Mouse (Mus musculus): Measurements from ENCODE around the gene Nhlrc3. TPM values are rescaled to one million over a fixed set of nuclear protein-coding genes. Genes with fewer than 3 reads are reported as not detected.

Nhlrc3 gene
- total RNA-seq (2021), result 1 to 10 TPM; 5.7 to 6.9 TPM
- long read RNA-seq, experiment 1, full-length matches to known transcripts, result 4 of 6 reads
- long read RNA-seq, experiment 1, partial matches to known transcripts, result 1 of 6 reads
- long read RNA-seq, experiment 1, other reads (novel, unspliced or antisense), result 1 of 6 reads
- long read RNA-seq, experiment 2, full-length matches to known transcripts, result 5 of 8 reads
- long read RNA-seq, experiment 2, partial matches to known transcripts, result 1 of 8 reads
- long read RNA-seq, experiment 2, other reads (novel, unspliced or antisense), result 2 of 8 reads

DNA sequence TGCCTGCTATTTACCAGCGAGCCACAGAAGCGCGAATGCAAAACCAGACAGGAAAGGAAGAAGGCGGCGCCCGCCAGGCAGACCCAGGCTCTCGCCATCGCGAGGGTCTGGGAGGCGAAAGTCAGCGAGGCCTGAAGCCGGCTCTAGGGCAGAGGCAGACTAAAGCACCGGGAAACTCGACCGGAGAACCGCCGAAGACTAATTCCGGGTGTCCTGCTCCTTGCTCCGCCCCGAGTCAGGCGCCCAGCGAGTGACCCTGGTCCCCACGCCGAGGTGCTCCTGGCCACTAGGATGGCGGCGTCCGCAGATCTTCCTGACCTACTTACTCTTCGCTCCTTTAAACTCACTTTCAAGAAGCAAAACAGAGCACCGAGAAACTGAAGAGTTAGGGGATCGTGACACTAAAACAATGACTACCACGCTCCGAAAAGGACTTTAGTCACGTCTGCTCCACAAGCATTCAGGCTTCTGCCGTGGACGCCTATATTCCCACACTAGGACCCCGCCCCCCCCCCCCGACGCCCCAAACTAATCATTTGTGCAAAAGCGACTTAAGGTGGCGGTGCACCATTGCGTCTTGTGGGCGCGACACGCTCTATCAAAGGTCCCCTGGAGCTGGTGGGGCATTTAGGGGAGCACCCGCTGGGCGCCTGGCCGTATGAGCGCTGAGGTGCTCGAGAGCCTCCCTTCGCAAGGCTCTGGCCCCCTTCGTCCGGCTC is at the start of gene Nhlrc3, which contains the start of gene Proser1:
Gene Nhlrc3 (minus strand): TSS at position 287 of the 719 bp plus-strand sequence.
Gene Proser1 (plus strand): TSS at position 621 of the 719 bp plus-strand sequence.
- intact Hi-C loops (cut with DNase I), result loop anchor here (5.0 kb wide), 1 partner anchor 399 kb away; the partner anchor contains the start of gene Ufm1
- peak; percentile 95 to 97 for DNase-seq

DNA sequence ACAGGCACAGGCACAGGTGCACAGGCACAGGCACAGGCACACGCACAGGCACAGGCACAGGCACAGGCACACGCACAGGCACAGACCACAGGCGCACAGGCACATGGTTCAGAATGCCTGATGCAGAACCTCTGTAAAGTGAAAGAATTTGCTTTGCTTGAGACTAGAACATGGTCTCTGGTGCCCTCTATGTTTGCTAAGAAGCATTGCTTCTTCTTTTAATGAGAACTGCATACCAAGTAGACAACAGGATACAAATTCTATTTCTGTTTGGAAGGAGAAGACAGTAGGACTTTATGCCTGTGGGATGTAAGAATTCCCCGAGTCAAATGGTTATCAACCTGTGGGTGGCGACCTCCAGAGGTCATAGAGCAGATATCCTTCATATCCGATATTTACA is 39.3 kb upstream of the Nhlrc3 start:
- DNase-seq, result no peak
- intact Hi-C loops (cut with DNase I), result no loop called here

DNA sequence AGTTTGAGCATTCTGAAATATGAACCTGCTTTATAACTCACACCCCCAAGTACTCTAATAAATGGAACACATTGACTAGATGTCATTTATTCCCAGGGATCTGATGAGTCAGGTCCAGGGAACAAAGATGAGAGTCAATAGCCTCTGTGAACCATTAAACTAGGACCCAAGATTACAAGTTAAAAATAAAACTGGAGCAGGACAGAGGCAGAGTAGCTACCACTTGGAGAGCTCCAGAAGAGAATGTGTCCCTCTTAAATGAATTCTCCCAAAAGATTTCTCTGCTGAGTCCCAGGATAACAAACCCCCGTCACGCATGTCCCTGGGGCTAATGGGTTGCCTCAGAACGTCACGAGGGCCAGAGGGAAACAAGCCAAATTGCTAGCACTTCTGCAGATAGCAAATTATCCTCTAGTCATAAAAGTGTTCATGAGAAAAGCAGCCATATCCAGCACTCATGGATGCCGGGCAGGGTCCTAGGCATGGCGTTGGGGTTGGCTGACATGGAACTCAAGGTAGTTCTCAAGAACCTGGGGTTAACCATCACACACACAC is 35.3 kb upstream of the Nhlrc3 start:
- peak; percentile 11 to 29 for DNase-seq
- intact Hi-C loops (cut with DNase I), result loop anchor here (10.0 kb wide), 1 partner anchor 1244 kb away; no protein-coding TSS in a partner anchor

DNA sequence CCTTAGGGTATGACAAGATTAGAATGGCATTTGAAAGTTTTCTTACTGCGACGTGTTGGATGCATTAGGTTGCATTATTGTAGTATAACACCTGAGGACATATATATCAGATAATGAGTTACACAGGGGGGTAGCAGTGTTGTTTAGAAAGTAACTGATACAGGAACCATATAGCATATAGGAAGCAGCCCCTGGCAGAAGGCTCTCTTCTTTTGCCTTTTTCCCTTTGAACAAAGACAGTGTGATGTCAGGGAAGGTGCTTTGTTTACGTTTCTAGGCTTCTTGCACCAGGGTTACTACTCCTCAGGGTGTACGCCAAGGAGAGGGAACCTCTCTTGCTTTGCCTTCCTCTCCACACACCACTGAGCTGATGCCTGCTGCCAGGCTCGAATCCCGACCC is 25.2 kb upstream of the Nhlrc3 start, which contains the start of gene Stoml3:
Gene Stoml3 (plus strand): TSS at position 301 of the 400 bp plus-strand sequence.
- intact Hi-C loops (cut with DNase I), result no loop called here
- DNase-seq, result no peak

DNA sequence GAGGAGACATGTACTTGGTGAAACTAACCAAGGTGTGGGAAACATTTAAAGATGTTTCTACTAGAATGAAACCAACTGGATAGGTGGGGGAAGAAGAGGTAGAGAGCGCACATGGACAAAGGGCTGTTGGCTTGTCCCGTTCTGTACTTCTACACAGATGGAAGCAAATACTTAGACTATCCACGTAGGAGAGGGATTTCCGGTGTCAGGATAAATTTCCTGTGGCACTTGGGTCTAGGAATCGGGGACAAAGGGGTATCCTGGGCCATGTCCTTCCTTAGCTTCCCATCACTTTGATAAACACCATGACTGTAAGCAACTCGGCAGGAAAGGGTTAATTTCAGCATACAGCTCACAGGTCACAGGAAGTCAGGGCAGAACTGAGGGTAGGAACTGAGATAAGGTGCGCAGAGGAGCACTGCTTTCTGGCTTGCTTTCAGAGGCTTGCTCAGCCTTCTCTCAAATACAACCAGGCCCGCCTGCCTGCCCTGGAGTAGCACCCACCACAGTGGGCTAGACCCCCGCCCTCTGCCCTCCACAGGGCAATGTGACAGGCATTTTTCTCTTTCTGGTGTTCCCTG is 24.0 kb upstream of the Nhlrc3 start:
- intact Hi-C loops (cut with DNase I), result no loop called here

DNA sequence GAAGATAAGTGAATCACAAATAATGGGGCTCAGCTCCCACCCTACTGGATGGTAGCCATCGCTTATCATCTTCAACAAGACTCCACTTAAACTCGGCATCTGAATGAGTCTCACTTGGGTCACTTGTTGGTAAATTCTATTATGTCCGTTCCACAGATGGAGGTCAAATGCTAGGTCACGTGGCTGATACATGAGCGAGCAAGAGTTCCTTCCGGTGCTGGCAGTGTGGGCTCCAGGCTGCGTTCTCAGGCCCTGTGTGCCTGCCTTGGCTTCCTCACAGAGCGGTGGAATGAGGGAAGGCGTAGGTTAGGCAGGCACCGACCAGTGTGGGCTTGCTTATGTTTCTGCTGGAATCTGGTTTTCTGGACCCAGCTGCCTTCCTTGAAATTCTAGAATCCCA is 23.4 kb upstream of the Nhlrc3 start:
- DNase-seq, result no peak
- intact Hi-C loops (cut with DNase I), result no loop called here

More for the DNA sequence above, 24.0 kb upstream of the Nhlrc3 start:
- no peak for DNase-seq

DNA sequence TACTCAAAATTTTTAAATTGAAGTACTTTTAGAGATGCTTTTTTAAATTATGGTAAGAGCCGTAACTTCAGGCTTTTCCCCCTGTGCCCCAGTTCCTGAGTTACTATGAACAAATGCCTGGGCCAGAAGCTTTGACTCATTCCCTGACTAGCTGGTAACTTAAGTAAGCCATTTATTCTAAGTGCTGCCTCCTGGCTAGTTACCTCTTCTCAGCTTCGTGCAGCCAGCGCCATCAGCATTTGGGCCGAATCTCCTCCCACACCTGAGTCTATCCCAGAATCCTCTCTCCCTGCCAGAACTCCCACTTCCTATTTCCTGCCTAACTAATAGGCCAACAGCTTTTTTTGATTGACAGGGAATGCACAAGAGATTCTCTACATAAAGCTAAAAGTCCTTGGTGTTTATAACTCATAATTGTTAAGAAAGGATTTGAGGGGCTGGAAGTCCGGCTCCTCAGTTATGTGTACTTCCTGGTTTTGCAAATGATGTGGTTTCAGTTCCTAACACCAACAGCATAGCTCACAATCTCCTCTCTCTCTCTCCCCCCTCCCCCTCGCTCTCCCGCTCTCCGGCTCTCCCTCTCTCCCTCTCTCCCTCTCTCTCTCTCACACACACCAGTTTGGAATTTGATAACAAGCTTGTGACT is 20.4 kb upstream of the Nhlrc3 start:
- DNase-seq, result no peak
- intact Hi-C loops (cut with DNase I), result no loop called here

DNA sequence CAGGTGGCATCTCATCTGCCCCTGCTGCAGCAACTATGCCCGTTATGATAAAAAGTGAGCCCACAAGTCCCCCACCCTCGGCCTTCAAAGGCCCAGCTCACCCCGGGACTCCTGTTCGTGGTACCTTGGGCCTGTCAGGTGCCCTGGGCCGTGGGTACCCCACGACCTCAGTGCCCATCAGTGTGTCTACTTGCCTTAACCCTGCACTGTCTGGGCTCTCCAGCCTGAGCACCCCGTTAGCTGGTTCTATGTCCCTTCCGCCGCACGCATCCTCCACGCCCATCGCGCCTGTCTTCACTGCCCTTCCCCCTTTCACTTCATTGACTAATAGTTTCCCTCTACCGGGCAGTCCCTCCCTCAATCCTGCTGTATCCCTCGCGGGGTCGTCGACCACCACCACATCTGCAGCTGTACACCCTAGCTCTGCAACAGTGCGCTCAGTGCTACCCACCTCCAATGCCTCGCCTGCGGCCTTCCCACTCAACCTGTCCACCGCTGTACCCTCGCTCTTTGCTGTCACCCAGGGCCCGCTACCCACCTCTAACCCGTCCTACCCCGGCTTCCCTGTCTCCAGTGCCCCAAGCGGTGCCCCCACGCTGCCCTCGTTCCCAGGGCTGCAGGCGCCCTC is 15.4 kb upstream of the Nhlrc3 start:
- intact Hi-C loops (cut with DNase I), result no loop called here
- no peak for DNase-seq

DNA sequence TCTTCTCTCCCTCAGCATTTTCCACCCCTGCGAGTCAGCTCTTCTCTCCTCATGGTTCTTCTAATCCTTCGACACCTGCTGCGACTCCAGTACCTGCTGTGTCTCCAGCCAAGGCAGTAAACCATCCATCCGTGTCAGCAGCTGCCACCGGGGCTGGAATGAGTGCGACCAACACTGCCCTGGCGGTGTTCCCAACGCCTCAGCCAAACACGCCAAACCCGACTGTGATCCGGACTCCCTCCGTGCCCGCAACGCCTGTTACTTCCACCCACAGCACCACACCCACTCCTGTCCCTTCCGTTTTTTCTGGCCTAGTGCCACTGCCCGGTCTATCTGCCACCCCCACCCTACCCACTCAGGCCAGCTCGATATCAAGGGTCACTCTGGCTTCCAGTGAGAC is 14.3 kb upstream of the Nhlrc3 start:
- intact Hi-C loops (cut with DNase I), result loop anchor here (2.0 kb wide), 1 partner anchor 13 kb away; no protein-coding TSS in a partner anchor
- DNase-seq, result no peak

DNA sequence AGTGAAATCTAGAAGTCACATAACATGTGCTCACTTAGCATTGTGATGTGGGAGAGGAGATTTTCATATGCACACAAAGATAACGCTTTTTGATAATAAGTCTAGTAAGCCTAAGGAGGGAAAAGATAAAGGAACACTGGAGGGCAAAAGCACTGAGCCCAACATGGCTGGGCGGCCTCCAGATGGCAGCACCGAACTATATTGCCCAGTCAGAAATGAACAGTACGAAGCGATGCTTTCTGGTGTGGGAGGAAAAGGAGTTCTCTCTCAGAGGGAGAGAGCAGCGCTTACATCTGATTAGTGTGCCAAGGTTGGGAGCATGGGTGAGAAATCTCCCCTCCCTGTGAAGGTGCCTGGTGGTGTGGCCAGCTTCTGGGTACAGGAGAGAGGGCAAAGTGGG is 12.8 kb upstream of the Nhlrc3 start:
- DNase-seq, result peak; percentile 42 to 55
- intact Hi-C loops (cut with DNase I), result loop anchor here (2.0 kb wide), 1 partner anchor 15 kb away; no protein-coding TSS in a partner anchor

DNA sequence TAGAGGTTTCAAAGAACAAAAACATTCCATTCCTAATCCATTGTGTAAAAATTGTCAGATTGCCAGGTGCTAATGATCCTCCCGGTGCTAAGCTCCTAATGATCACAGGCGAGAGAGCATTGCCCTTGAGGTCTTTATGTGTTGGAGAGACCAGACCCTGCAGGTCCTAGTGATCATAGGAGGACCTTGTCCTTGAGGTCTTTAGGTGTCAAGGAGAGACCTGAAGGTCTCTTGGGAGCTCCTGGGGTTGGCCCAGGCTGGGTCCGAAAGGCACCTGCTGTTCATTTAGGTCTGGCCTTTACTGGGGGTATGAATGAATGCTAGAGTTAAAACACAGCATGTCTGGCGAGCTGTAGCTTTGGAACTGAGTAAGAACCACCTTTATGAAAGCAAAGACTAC is 11.0 kb upstream of the Nhlrc3 start:
- intact Hi-C loops (cut with DNase I), result no loop called here
- no peak for DNase-seq

DNA sequence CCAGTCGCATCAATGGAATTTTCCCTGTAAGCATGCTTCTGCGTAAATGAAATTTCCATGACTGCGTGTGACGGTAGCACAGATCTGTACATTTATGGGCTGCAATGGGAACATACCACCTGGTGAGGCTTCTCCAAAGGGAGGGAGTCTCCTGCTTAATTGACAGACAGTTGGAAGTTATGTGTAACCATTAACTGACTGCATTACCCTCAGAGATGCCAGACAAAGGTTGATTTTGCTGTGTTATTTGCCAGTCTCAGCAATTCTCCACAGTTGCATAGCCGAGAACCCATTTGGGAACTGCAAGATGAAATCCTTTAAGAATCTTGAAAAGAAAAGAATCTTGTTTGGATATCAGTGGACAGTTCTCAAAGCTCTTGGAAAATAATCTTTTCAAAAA is 8.9 kb upstream of the Nhlrc3 start:
- intact Hi-C loops (cut with DNase I), result no loop called here
- DNase-seq, result no peak

DNA sequence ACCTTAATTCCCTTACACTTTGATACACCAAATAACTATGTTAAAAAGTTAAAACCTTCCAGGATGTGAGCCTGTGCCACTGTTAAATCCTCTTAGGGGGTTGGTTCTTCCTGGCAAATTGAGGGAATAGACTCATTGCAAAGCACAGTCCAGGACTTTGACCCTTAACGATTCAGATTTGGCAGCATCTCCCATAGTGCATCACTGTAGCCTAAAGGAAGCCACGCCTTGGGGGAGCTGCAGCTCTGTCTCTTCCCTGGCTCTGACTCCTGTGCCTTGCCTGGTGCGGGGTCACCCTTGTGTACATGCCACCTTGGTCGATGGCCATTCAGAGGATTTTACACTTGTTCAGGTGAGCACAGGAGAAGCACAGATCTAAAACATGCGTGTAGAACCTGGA is 6.5 kb upstream of the Nhlrc3 start:
- no peak for DNase-seq
- intact Hi-C loops (cut with DNase I), result no loop called here

DNA sequence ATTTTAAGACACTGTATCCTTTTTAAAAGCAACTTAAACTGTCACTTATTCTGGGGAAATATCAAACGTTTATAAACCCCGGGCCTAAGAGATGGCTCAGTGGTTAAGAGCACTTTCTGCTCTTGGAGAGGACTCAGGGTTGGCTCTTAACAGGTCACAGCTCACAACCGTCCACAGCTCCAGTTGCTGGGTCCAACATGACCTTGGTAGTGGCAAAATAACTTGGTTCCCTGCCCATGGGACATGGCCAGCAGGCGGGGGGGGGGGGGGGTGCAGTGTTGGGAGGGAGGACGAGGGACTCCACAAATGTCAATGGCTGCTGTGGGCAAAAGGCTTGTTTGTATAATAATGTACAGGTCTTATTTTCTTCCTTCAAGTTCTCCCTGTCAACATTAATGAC is 4.2 kb upstream of the Nhlrc3 start:
- DNase-seq, result peak in 1 of 2 experiments; percentile 21

DNA sequence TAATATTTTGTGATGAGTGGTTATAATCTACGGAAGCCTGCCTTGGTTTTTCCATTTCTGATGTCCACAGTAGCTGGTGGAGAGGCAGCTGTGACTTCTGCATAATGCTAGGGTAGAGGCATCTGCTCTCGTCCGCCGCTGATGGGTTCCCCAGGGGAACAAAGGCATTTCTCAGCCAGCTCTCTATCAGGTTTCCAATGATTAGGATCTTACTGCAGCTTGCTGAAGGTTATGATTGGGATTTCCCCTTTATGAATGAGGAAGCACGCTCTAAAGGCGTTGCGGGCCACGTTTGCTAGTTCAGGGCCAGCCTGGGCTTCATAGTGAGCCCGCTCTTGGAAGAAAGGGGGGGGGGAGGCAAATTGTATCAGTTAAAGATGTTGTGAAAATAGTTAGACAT is 3.3 kb upstream of the Nhlrc3 start:
- DNase-seq, result no peak
- intact Hi-C loops (cut with DNase I), result no loop called here

More for the DNA sequence above, 4.2 kb upstream of the Nhlrc3 start:
- intact Hi-C loops (cut with DNase I), result no loop called here

DNA sequence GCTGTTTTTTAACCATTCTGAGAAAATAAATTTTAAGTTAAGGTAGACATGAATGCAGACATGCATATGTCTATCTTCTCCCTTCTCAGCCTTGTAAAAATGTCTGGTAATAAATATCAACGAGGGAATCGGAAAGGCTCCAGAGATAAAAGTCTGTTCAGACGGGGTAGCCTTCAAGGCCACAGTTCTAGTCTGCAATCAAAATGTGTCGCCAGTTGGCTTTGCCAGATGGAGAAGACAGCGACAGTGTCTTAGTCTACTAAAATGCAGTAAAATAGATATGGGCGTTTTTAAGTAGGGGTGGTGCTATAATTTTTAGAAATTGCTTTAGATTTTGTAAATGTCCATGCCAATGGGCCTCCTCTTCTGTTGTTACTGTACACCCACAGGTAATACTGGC is 2.2 kb upstream of the Nhlrc3 start:
- intact Hi-C loops (cut with DNase I), result no loop called here
- no peak for DNase-seq

DNA sequence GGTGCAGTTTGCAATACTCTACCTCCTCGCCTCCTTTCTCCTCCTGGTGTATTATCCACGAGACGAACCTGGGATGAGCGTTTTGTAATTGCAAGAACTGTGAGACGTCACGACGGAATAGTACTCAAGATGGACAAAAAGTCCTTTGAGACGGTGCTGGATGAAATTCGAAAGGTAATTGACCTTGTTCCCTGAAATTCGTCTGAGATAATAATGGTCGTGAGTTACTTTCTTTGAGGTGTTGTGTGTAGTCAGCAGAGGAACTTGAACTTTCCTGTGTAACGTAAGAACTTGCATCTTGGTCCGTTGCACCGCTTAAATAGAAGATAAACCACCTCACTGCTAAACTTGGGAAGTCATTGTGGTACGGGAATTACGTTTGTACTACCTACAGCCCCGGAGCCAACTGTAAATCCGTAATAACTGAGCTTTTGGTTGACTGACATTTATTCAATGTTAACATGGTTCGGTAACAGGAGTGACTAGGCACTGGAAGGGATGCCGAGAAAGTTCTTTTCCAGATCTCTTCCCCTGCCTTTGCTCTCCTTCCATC is 1.1 kb upstream of the Nhlrc3 start:
- DNase-seq, result no peak
- intact Hi-C loops (cut with DNase I), result loop anchor here (5.0 kb wide), 1 partner anchor 398 kb away; the partner anchor contains the start of gene Ufm1

DNA sequence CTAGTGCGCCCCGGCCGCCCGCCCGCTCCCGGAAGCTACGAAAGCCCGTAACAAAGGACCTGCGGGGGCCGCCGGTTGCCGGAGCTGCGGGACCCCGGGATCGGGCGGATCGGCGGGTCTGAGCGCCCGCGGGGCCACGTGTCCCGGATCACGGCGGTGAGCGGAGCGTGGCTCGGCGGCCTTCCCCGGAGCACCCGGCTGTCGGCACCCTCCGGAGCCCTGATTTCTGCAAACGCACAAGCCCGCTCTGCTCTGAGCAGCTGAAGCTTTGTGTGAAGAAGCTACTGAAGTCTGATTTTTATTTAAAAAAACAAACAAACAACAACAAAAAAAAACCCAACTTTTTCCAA is 608 bp upstream of the Nhlrc3 start:
- no peak for DNase-seq
- intact Hi-C loops (cut with DNase I), result loop anchor here (5.0 kb wide), 1 partner anchor 399 kb away; the partner anchor contains the start of gene Ufm1

DNA sequence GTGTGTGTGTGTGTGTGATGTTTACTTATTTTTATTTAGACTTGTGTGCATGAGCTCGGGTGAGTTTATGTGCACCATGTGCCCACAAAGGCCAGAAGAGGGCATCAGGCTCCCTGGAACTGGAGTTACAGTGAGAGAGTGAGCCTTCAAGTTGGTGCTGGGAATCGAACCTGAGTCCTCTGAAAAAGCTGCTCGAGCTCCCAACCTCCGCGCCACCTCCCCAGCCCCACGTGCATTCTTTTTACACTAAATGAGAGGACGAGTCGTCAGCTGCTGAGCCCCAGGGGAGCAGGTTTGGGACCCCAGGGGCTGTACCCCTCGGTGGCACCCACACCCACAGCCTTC is 459 bp downstream of the Nhlrc3 start:
- intact Hi-C loops (cut with DNase I), result loop anchor here (5.0 kb wide), 1 partner anchor 400 kb away; the partner anchor contains the start of gene Ufm1
- no peak for DNase-seq

DNA sequence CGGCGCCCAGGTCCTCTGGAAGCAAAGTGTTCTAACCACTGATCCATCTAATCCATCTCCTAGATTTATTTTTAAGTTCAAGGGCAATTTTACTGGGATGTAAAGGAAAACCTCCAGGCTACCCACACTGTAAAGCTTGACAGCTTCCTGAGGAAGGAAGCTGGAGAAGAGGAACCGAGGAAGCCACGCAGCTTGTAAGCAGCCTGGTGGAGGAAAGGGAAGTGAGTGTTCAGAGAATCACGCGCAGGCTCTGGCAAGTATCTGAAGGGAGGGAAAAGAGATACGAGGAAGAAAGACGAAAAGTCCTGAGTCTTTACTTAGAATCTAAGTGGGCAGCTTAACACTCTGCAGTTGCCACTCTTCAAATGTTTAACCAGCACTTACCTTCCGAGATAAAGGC is 3.0 kb downstream of the Nhlrc3 start:
- no peak for DNase-seq
- intact Hi-C loops (cut with DNase I), result loop anchor here (5.0 kb wide), 1 partner anchor 402 kb away; the partner anchor contains the start of gene Ufm1

Measured in heart, postnatal 14 days (tissue).